Mouse (Mus musculus) limb, embryonic 14.5 days (tissue): ENCODE results near the gene Klhdc4. TPM values are rescaled to one million over a fixed set of nuclear protein-coding genes. Genes with fewer than 3 reads are reported as not detected.
A peak's percentile ranks its signal among the peaks of the same experiment; 100 is the strongest.

ENCODE experiments used
- ATAC-seq: fragments of 200-750 bp; cut with Nextera tagmentation; 2 replicates; pipeline ENCODE4 v1.8.0; 2017; ENCODE audit warnings: low read depth, moderate number of reproducible peaks, moderate TSS enrichment; ENCODE audit not compliant: low FRiP score
- DNase-seq: peaks from one replicate; pipeline ENCODE4 v3.0.0-alpha.2; 2015; ENCODE audit warnings: low spot score
- H3K27ac ChIP-seq: fragments of 300-500 bp; sonication (generic); replicated peaks from 2 replicates; pipeline ENCODE4 v1.5.1; 2014; ENCODE audit warnings: low read depth, mild to moderate bottlenecking, low read length, moderate library complexity, mixed read lengths
- H3K27me3 ChIP-seq: fragments of 300-500 bp; sonication (generic); 2 replicates; pipeline ENCODE4 v1.6.1; 2014; ENCODE audit warnings: low read length, mixed read lengths; ENCODE audit not compliant: control insufficient read depth, insufficient read depth
- H3K36me3 ChIP-seq: fragments of 300-500 bp; sonication (generic); 2 replicates; pipeline ENCODE4 v1.6.1; 2014; ENCODE audit warnings: mild to moderate bottlenecking, low read length, moderate library complexity, mixed read lengths; ENCODE audit not compliant: control insufficient read depth, insufficient read depth
- H3K4me1 ChIP-seq: fragments of 300-500 bp; sonication (generic); 2 replicates; pipeline ENCODE4 v1.6.1; 2014; ENCODE audit warnings: antibody characterized with exemption, low read length, mixed read lengths; ENCODE audit not compliant: control insufficient read depth, insufficient read depth
- H3K4me2 ChIP-seq: fragments of 300-500 bp; sonication (generic); replicated peaks from 2 replicates; pipeline ENCODE4 v1.6.1; 2014; ENCODE audit warnings: low read depth, mild to moderate bottlenecking, low read length, moderate library complexity; ENCODE audit not compliant: severe bottlenecking
- H3K4me3 ChIP-seq: fragments of 300-500 bp; sonication (generic); replicated peaks from 2 replicates; pipeline ENCODE4 v1.5.1; 2014; ENCODE audit warnings: low read length
- H3K9ac ChIP-seq: fragments of 300-500 bp; sonication (generic); 2 replicates; pipeline ENCODE4 v1.6.1; 2014; ENCODE audit warnings: mild to moderate bottlenecking, low read depth, low read length, moderate library complexity; ENCODE audit not compliant: severe bottlenecking
- H3K9me3 ChIP-seq: fragments of 300-500 bp; sonication (generic); 2 replicates; pipeline ENCODE4 v1.6.1; 2016; ENCODE audit warnings: low read length; ENCODE audit not compliant: control insufficient read depth
- POLR2A ChIP-seq: fragments of 200-500 bp; IDR thresholded peaks from 2 replicates; pipeline ENCODE4 v1.8.0; 2012; ENCODE audit warnings: inconsistent platforms, mild to moderate bottlenecking, moderate library complexity, borderline replicate concordance; ENCODE audit not compliant: insufficient read depth, insufficient read length; ENCODE audit errors: extremely low read depth
- WGBS: fragments of 180-500 bp; shearing (Covaris S2); extraction: QIAGEN DNeasy Blood & Tissue Kit; methylation state at CpG from one replicate; pipeline ENCODE4 v1.1.7; 2014; 5-methylcytosine and 5-hydroxymethylcytosine counted together
- polyA plus RNA-seq, 2 experiments: library from polyadenylated mRNA; depleted of rRNA in 1 of 2; stranded (reverse) in 1 of 2; unstranded in 1 of 2; fragments of >200 nt; fragmentation: Nextera tagmentation in 1 of 2; extraction: Ambion mirVana in 1 of 2; gene quantifications; 2 replicates each; pipeline versions ENCODE4 v1.2.1 to v1.2.3; 2012 to 2014

Klhdc4 gene
- polyA plus RNA-seq, 2 experiments = 32.0 to 37.2 TPM

GRCm38 (mm10) chr8:121760484-121760883 lies 68.9 kb downstream of the Klhdc4 start:
- no peak overlapping the region for H3K4me3 ChIP-seq
- H3K27me3 ChIP-seq = no peaks in the 10 kb centered on the region
- H3K4me2 ChIP-seq = no peak overlapping the region
- no peak for DNase-seq
- H3K36me3 ChIP-seq = no peaks in the 10 kb centered on the region
- no peak overlapping the region for H3K9ac ChIP-seq
- TF ChIP-seq POLR2A = no peak
- no peak for ATAC-seq
- WGBS = 76% methylated on average over 7 of the region's 7 CpGs
- no peak overlapping the region for H3K27ac ChIP-seq
- no peaks in the 10 kb centered on the region for H3K4me1 ChIP-seq
- H3K9me3 ChIP-seq = no peaks in the 10 kb centered on the region

- DNase-seq (no peak), ATAC-seq (no peak)
- Histone ChIP-seq H3K9me3 (no peaks in the 10 kb centered on the region), H3K4me2 (no peak overlapping the region), H3K36me3 (no peaks in the 10 kb centered on the region), H3K4me1 (no peaks in the 10 kb centered on the region), H3K4me3 (no peak overlapping the region), H3K27ac (no peak overlapping the region), H3K27me3 (no peaks in the 10 kb centered on the region), H3K9ac (no peak overlapping the region)
- 79% methylated on average over 12 of the region's 12 CpGs for WGBS
- TF ChIP-seq POLR2A = no peak
Measured at GRCm38 (mm10) chr8:121758470-121758869, 70.9 kb downstream of the Klhdc4 start.

GRCm38 (mm10) chr8:121751407-121751806 lies 78.0 kb downstream of the Klhdc4 start:
- Histone ChIP-seq H3K4me1 (no peaks in the 10 kb centered on the region), H3K27ac (no peak overlapping the region), H3K9ac (no peak overlapping the region), H3K9me3 (0 out of 2 replicates have a peak, but pooled peaks cover 5% of the 10 kb centered on the region), H3K27me3 (0 out of 2 replicates have a peak, but pooled peaks cover 6% of the 10 kb centered on the region), H3K4me3 (no peak overlapping the region), H3K4me2 (no peak overlapping the region), H3K36me3 (no peaks in the 10 kb centered on the region)
- ATAC-seq (no peak), DNase-seq (peak; percentile 5)
- WGBS = 9% methylated on average over 3 of the region's 3 CpGs
- TF ChIP-seq POLR2A = no peak

- Histone ChIP-seq H3K27me3 (0 out of 2 replicates have a peak, but pooled peaks cover 6% of the 10 kb centered on the region), H3K9me3 (0 out of 2 replicates have a peak, but pooled peaks cover 5% of the 10 kb centered on the region), H3K36me3 (no peaks in the 10 kb centered on the region), H3K27ac (no peak overlapping the region), H3K9ac (no peak overlapping the region), H3K4me2 (no peak overlapping the region), H3K4me3 (no peak overlapping the region), H3K4me1 (no peaks in the 10 kb centered on the region)
- DNase-seq (no peak), ATAC-seq (no peak)
- WGBS = 47% methylated on average over 3 of the region's 3 CpGs
- no peak for TF ChIP-seq POLR2A
Measured at GRCm38 (mm10) chr8:121750512-121750911, 78.9 kb downstream of the Klhdc4 start.

GRCm38 (mm10) chr8:121749501-121749900 lies 79.9 kb downstream of the Klhdc4 start:
- DNase-seq (no peak), ATAC-seq (no peak)
- 0 out of 2 replicates have a peak, but pooled peaks cover 5% of the 10 kb centered on the region for H3K9me3 ChIP-seq
- no peaks in the 10 kb centered on the region for H3K36me3 ChIP-seq
- H3K9ac ChIP-seq = no peak overlapping the region
- WGBS = 80% methylated on average over 8 of the region's 9 CpGs
- H3K4me1 ChIP-seq = no peaks in the 10 kb centered on the region
- no peak overlapping the region for H3K4me2 ChIP-seq
- no peak for TF ChIP-seq POLR2A
- H3K27me3 ChIP-seq = 0 out of 2 replicates have a peak, but pooled peaks cover 6% of the 10 kb centered on the region
- H3K27ac ChIP-seq = no peak overlapping the region
- no peak overlapping the region for H3K4me3 ChIP-seq

Other genes with a start within 250 kb of the Klhdc4 start
- gene Map1lc3b, start 239.2 kb downstream of the Klhdc4 start, polyA plus RNA-seq (2012; rRNA removed) = 49.6 and 59.5 TPM in 2 replicates
- 226 and 238 TPM in 2 replicates for gene Map1lc3b, start 239.2 kb downstream of the Klhdc4 start, polyA plus RNA-seq (2014; fragmentation: Nextera tagmentation; extraction: Ambion mirVana)
- 37.9 and 47.7 TPM in 2 replicates for gene Zcchc14, start 176.7 kb downstream of the Klhdc4 start, polyA plus RNA-seq (2012; rRNA removed)
- 22.4 and 24.1 TPM in 2 replicates for gene Zcchc14, start 176.7 kb downstream of the Klhdc4 start, polyA plus RNA-seq (2014; fragmentation: Nextera tagmentation; extraction: Ambion mirVana)
- gene Jph3, start 99.9 kb downstream of the Klhdc4 start, polyA plus RNA-seq (2012; rRNA removed) = 0.25 and 0.36 TPM in 2 replicates
- 0.19 and 0.77 TPM in 2 replicates for gene Jph3, start 99.9 kb downstream of the Klhdc4 start, polyA plus RNA-seq (2014; fragmentation: Nextera tagmentation; extraction: Ambion mirVana)
- gene Slc7a5, start 78.1 kb upstream of the Klhdc4 start, polyA plus RNA-seq (2012; rRNA removed) = 34.6 and 43.9 TPM in 2 replicates
- gene Slc7a5, start 78.1 kb upstream of the Klhdc4 start, polyA plus RNA-seq (2014; fragmentation: Nextera tagmentation; extraction: Ambion mirVana) = 27.1 and 27.8 TPM in 2 replicates
- gene Car5a, start 115.3 kb upstream of the Klhdc4 start, polyA plus RNA-seq (2012; rRNA removed) = not detected in 2 replicates
- gene Car5a, start 115.3 kb upstream of the Klhdc4 start, polyA plus RNA-seq (2014; fragmentation: Nextera tagmentation; extraction: Ambion mirVana) = 0.26 TPM in 1 of 2 replicates, not detected in the other
- 97.7 and 127 TPM in 2 replicates for gene Banp, start 120.2 kb upstream of the Klhdc4 start, polyA plus RNA-seq (2012; rRNA removed)
- 33.2 and 39.3 TPM in 2 replicates for gene Banp, start 120.2 kb upstream of the Klhdc4 start, polyA plus RNA-seq (2014; fragmentation: Nextera tagmentation; extraction: Ambion mirVana)